Mouse (Mus musculus) heart, adult 2 months (tissue): ENCODE data around the gene Mturn.

Source experiments
- CTCF ChIP-seq: fragments of 200-600 bp; IDR thresholded peaks from 2 replicates; pipeline ENCODE4 v1.8.1; 2022; ENCODE audit warnings: antibody characterized with exemption, mild to moderate bottlenecking, moderate library complexity
- EP300 ChIP-seq: fragments of 200-500 bp; IDR thresholded peaks from 2 replicates; pipeline ENCODE4 v1.6.1; 2011; ENCODE audit warnings: low read depth, low read length, control low read depth; ENCODE audit not compliant: insufficient read depth

GRCm38 (mm10) chr6:54749056-54749455, 67.6 kb downstream of the Mturn start:
- TF ChIP-seq CTCF (no peak), EP300 (no peak)
